Mouse (Mus musculus) kidney, adult 2 months (tissue): ENCODE data around the gene Gcsam.

Source experiments
- CTCF ChIP-seq: fragments of 200-500 bp; conservative IDR thresholded peaks from 2 replicates; pipeline ENCODE4 v1.5.1; 2011; ENCODE audit warnings: low read depth, mild to moderate bottlenecking, control low read depth, low read length, moderate library complexity, mixed read lengths; ENCODE audit not compliant: insufficient read depth, insufficient read length
- POLR2A ChIP-seq: fragments of 200-500 bp; IDR thresholded peaks from one replicate; pipeline ENCODE4 v1.6.1; 2011; ENCODE audit warnings: low read depth, low read length, control low read depth

DNA sequence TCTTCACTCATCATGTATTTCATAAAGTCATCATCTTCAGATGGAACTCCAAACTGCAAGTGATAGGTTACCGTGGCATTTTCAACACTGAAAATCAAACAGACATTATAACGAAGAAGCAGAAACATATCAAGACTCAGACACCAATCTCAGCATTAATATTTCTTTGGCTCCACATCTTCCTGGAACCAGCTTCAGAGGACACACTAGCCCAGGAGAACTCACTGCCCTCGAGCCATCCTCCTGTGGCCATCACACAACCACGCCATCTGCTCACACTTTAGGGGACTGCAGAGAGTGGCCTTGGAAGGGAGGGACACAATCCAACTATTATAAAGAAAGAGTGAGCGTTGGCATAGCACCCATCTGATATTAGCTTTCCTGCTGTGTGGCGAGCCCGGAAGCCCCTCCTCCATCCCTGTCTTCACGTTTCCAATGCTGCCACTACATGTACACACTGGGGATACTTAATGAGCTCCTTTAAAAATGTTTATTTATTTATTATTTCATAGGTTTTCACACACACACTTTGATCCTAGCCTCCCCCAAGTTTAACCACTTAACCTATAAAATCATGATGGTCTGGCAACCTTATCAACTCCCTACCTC, 19.4 kb downstream of the Gcsam start:
- no peak for TF ChIP-seq CTCF
- TF ChIP-seq POLR2A = no peak
